In genomic region chr17:87522500-87523091, GRCm38 (mm10) we compare ENCODE assay signal across 7 mouse cellular contexts.
A peak's percentile ranks its signal among the peaks of the same experiment; 100 is the strongest.
DNase-seq lines count a peak whose midpoint lies in the region; ATAC-seq lines count a peak whose summit lies in the region.

No protein-coding gene starts in this region.

- H3K4me3 ChIP-seq in limb, embryonic 15.5 days = no peak overlapping the region
- H3K4me3 ChIP-seq in stomach, embryonic 16.5 days (replicated peaks; ENCODE audit: low read length) = no peak overlapping the region

- H3K36me3 ChIP-seq in limb, embryonic 15.5 days = no peaks in the 10 kb centered on the region
- H3K36me3 ChIP-seq in stomach, embryonic 16.5 days (ENCODE audit: control insufficient read depth, insufficient read depth, low read length) = no peaks in the 10 kb centered on the region

- H3K4me1 ChIP-seq in limb, embryonic 15.5 days = peaks cover 17% of the 10 kb centered on the region
- peaks cover 20% of the 10 kb centered on the region for H3K4me1 ChIP-seq in stomach, embryonic 16.5 days (ENCODE audit: control insufficient read depth, insufficient read depth, low read length)

- H3K27ac ChIP-seq in limb, embryonic 15.5 days = peak overlapping the region; percentile 12; the same call in 1 of the 2 replicates
- H3K27ac ChIP-seq in stomach, embryonic 16.5 days (ENCODE audit: low read length) = peak overlapping the region; percentile 46; the same call in 1 of the 2 replicates

- no peaks in the 10 kb centered on the region for H3K27me3 ChIP-seq in limb, embryonic 15.5 days
- no peaks in the 10 kb centered on the region for H3K27me3 ChIP-seq in stomach, embryonic 16.5 days (ENCODE audit: control insufficient read depth, insufficient read depth, low read length)

- DNase-seq in right cerebral cortex, adult 18-20 months = peak; percentile 72
- no peak for DNase-seq in right cerebral cortex, postnatal 4 days
- DNase-seq in embryo, embryonic 11 days = no peak
- no peak for DNase-seq in thymus, postnatal 10 days (ENCODE audit: low spot score in 2 of 2)

- peak; percentile 71 for ATAC-seq in granulocyte monocyte progenitor cell, adult 5-6 weeks (replicated peaks; ENCODE audit: poor library complexity, severe bottlenecking)
- no peak for ATAC-seq in limb, embryonic 15.5 days (ENCODE audit: insufficient number of reproducible peaks, low FRiP score, low TSS enrichment, low read depth)
- no peak for ATAC-seq in stomach, embryonic 16.5 days (ENCODE audit: insufficient read depth, low FRiP score)

- H3K9ac ChIP-seq in limb, embryonic 15.5 days = no peak overlapping the region
- H3K9ac ChIP-seq in stomach, embryonic 16.5 days (ENCODE audit: low read length) = peak overlapping the region; percentile 36; the same call in 1 of the 2 replicates

- H3K9me3 ChIP-seq in limb, embryonic 15.5 days = no peaks in the 10 kb centered on the region
- no peaks in the 10 kb centered on the region for H3K9me3 ChIP-seq in stomach, embryonic 16.5 days (replicated peaks; ENCODE audit: control insufficient read depth, low read length)

- WGBS in limb, embryonic 15.5 days = 29% methylated on average over 8 of the region's 8 CpGs
- 29% methylated on average over 8 of the region's 8 CpGs for WGBS in stomach, embryonic 16.5 days

- no peak overlapping the region for H3K4me2 ChIP-seq in limb, embryonic 15.5 days
- no peak overlapping the region for H3K4me2 ChIP-seq in stomach, embryonic 16.5 days (ENCODE audit: low read depth, low read length)
